Mouse (Mus musculus) heart, embryonic 15.5 days (tissue): ENCODE measurements around the gene Dydc2. TPM values are rescaled to one million over a fixed set of nuclear protein-coding genes. Genes with fewer than 3 reads are reported as not detected.
A peak's percentile ranks its signal among the peaks of the same experiment; 100 is the strongest.

Experiments used
- ATAC-seq: fragments of 200-750 bp; cut with Nextera tagmentation; replicated peaks from 2 replicates; pipeline ENCODE4 v1.8.0; 2017; ENCODE audit warnings: low read depth, moderate TSS enrichment; ENCODE audit not compliant: insufficient number of reproducible peaks, insufficient read depth, low FRiP score
- H3K27ac ChIP-seq: fragments of 300-500 bp; sonication (generic); 2 replicates; pipeline ENCODE4 v1.5.1; 2015; ENCODE audit warnings: mild to moderate bottlenecking, inconsistent platforms
- H3K27me3 ChIP-seq: fragments of 300-500 bp; sonication (generic); 2 replicates; pipeline ENCODE4 v1.6.1; 2015; ENCODE audit warnings: inconsistent platforms
- H3K36me3 ChIP-seq: fragments of 300-500 bp; sonication (generic); 2 replicates; pipeline ENCODE4 v1.6.1; 2015; ENCODE audit warnings: mild to moderate bottlenecking, inconsistent platforms
- H3K4me1 ChIP-seq: fragments of 300-500 bp; sonication (generic); replicated peaks from 2 replicates; pipeline ENCODE4 v1.6.1; 2015; ENCODE audit warnings: inconsistent platforms
- H3K4me2 ChIP-seq: fragments of 300-500 bp; sonication (generic); 2 replicates; pipeline ENCODE4 v1.6.1; 2015; ENCODE audit warnings: inconsistent platforms, mild to moderate bottlenecking, moderate library complexity
- H3K4me3 ChIP-seq: fragments of 300-500 bp; sonication (generic); 2 replicates; pipeline ENCODE4 v1.5.1; 2015; ENCODE audit warnings: mild to moderate bottlenecking, inconsistent platforms
- H3K9ac ChIP-seq: fragments of 300-500 bp; sonication (generic); 2 replicates; pipeline ENCODE4 v1.6.1; 2015; ENCODE audit warnings: mild to moderate bottlenecking, inconsistent platforms
- H3K9me3 ChIP-seq: fragments of 300-500 bp; sonication (generic); replicated peaks from 2 replicates; pipeline ENCODE4 v1.6.1; 2016; ENCODE audit warnings: inconsistent platforms
- WGBS: fragments of 180-500 bp; shearing (Covaris S2); methylation state at CpG from one replicate; pipeline ENCODE4 v1.1.7; 2015; ENCODE audit warnings: mixed read lengths; 5-methylcytosine and 5-hydroxymethylcytosine counted together
- polyA plus RNA-seq: library from polyadenylated mRNA; unstranded; fragments of >200 nt; fragmentation: Nextera tagmentation; extraction: Ambion mirVana; gene quantifications from 2 replicates; pipeline ENCODE4 v1.2.1, GENCODE M21; 2015

Gene Dydc2
- not detected in 2 replicates for polyA plus RNA-seq

GRCm38 (mm10) chr14:41069108-41069507, at the start of gene Dydc2:
TSS of gene Dydc2 (minus strand) at chr14:41069208.
- ATAC-seq = no peak
- Histone ChIP-seq H3K4me1 (peaks cover 14% of the 10 kb centered on the region; the same call in 1 of the 2 replicates), H3K9ac (no peak within 1 kb of the TSS), H3K36me3 (no peaks in the 10 kb centered on the region), H3K27me3 (no peaks in the 10 kb centered on the region), H3K27ac (no peak within 1 kb of the TSS), H3K9me3 (no peaks in the 10 kb centered on the region), H3K4me3 (no peak within 1 kb of the TSS), H3K4me2 (no peak within 1 kb of the TSS)

GRCm38 (mm10) chr14:41116271-41116670, 47.3 kb upstream of the Dydc2 start:
- H3K36me3 ChIP-seq = no peaks in the 10 kb centered on the region
- 67% methylated on average over 3 of the region's 3 CpGs for WGBS
- no peak overlapping the region for H3K9ac ChIP-seq
- no peaks in the 10 kb centered on the region for H3K9me3 ChIP-seq
- H3K4me1 ChIP-seq = peaks cover 10% of the 10 kb centered on the region
- ATAC-seq = no peak
- no peak overlapping the region for H3K27ac ChIP-seq
- no peak overlapping the region for H3K4me2 ChIP-seq
- no peak overlapping the region for H3K4me3 ChIP-seq
- no peaks in the 10 kb centered on the region for H3K27me3 ChIP-seq

GRCm38 (mm10) chr14:41112944-41113343, 43.9 kb upstream of the Dydc2 start:
- Histone ChIP-seq H3K9ac (no peak overlapping the region), H3K27ac (no peak overlapping the region)
- WGBS = 75% methylated on average over 4 of the region's 4 CpGs

GRCm38 (mm10) chr14:41111031-41111668, 42.1 kb upstream of the Dydc2 start:
- Histone ChIP-seq H3K27me3 (no peaks in the 10 kb centered on the region), H3K27ac (no peak overlapping the region), H3K4me2 (no peak overlapping the region), H3K36me3 (no peaks in the 10 kb centered on the region), H3K4me3 (no peak overlapping the region), H3K9ac (no peak overlapping the region), H3K9me3 (no peaks in the 10 kb centered on the region), H3K4me1 (no peaks in the 10 kb centered on the region)
- WGBS = 76% methylated on average over 7 of the region's 7 CpGs
- ATAC-seq = no peak

More at GRCm38 (mm10) chr14:41112944-41113343, 43.9 kb upstream of the Dydc2 start:
- Histone ChIP-seq H3K4me2 (no peak overlapping the region), H3K27me3 (no peaks in the 10 kb centered on the region), H3K4me1 (peaks cover 5% of the 10 kb centered on the region), H3K4me3 (no peak overlapping the region), H3K36me3 (no peaks in the 10 kb centered on the region), H3K9me3 (no peaks in the 10 kb centered on the region)
- ATAC-seq = no peak

GRCm38 (mm10) chr14:41104853-41105444, 35.9 kb upstream of the Dydc2 start, which contains the start of gene Mat1a:
TSS of gene Mat1a (plus strand) at chr14:41105035.
- WGBS = 49% methylated on average over 10 of the region's 10 CpGs

GRCm38 (mm10) chr14:41102269-41102668, 33.3 kb upstream of the Dydc2 start:
- Histone ChIP-seq H3K4me3 (no peak overlapping the region), H3K4me2 (no peak overlapping the region), H3K9me3 (no peaks in the 10 kb centered on the region), H3K4me1 (no peaks in the 10 kb centered on the region), H3K36me3 (no peaks in the 10 kb centered on the region), H3K27ac (no peak overlapping the region), H3K27me3 (no peaks in the 10 kb centered on the region), H3K9ac (no peak overlapping the region)
- 63% methylated on average over 2 of the region's 2 CpGs for WGBS
- no peak for ATAC-seq

More at GRCm38 (mm10) chr14:41104853-41105444, 35.9 kb upstream of the Dydc2 start, which contains the start of gene Mat1a:
- peak within 1 kb of the TSS; percentile 32 for H3K4me3 ChIP-seq
- no peaks in the 10 kb centered on the region for H3K4me1 ChIP-seq
- H3K9me3 ChIP-seq = no peaks in the 10 kb centered on the region
- no peak within 1 kb of the TSS for H3K27ac ChIP-seq
- H3K36me3 ChIP-seq = no peaks in the 10 kb centered on the region
- peak within 1 kb of the TSS; percentile 56 for H3K4me2 ChIP-seq
- no peak within 1 kb of the TSS for H3K9ac ChIP-seq
- H3K27me3 ChIP-seq = no peaks in the 10 kb centered on the region
- no peak for ATAC-seq

GRCm38 (mm10) chr14:41101242-41101641, 32.2 kb upstream of the Dydc2 start:
- Histone ChIP-seq H3K27me3 (no peaks in the 10 kb centered on the region), H3K27ac (no peak overlapping the region), H3K4me2 (no peak overlapping the region), H3K36me3 (no peaks in the 10 kb centered on the region), H3K4me1 (no peaks in the 10 kb centered on the region), H3K9me3 (no peaks in the 10 kb centered on the region), H3K9ac (no peak overlapping the region), H3K4me3 (no peak overlapping the region)
- no peak for ATAC-seq
- WGBS = 79% methylated on average over 5 of the region's 5 CpGs

- no peak for ATAC-seq
- no peak overlapping the region for H3K4me3 ChIP-seq
- H3K4me1 ChIP-seq = no peaks in the 10 kb centered on the region
- no peak overlapping the region for H3K9ac ChIP-seq
- H3K27ac ChIP-seq = no peak overlapping the region
- WGBS = 80% methylated on average over 3 of the region's 3 CpGs
- H3K9me3 ChIP-seq = no peaks in the 10 kb centered on the region
- H3K36me3 ChIP-seq = no peaks in the 10 kb centered on the region
- no peak overlapping the region for H3K4me2 ChIP-seq
- H3K27me3 ChIP-seq = no peaks in the 10 kb centered on the region
These were observed 31.7 kb upstream of the Dydc2 start for GRCm38 (mm10) chr14:41100712-41101111.

GRCm38 (mm10) chr14:41098726-41099125, 29.7 kb upstream of the Dydc2 start:
- WGBS = 78% methylated on average over 1 of the region's 1 CpGs
- Histone ChIP-seq H3K4me1 (no peaks in the 10 kb centered on the region), H3K9me3 (no peaks in the 10 kb centered on the region), H3K27ac (no peak overlapping the region), H3K27me3 (0 out of 2 replicates have a peak, but pooled peaks cover 3% of the 10 kb centered on the region), H3K4me2 (no peak overlapping the region), H3K4me3 (no peak overlapping the region), H3K36me3 (no peaks in the 10 kb centered on the region), H3K9ac (no peak overlapping the region)
- no peak for ATAC-seq

- H3K9ac ChIP-seq = no peak overlapping the region
These were observed 27.4 kb upstream of the Dydc2 start for GRCm38 (mm10) chr14:41096296-41096860.

GRCm38 (mm10) chr14:41094114-41094513, 25.1 kb upstream of the Dydc2 start:
- Histone ChIP-seq H3K27ac (no peak overlapping the region), H3K36me3 (no peaks in the 10 kb centered on the region), H3K4me3 (no peak overlapping the region), H3K9ac (no peak overlapping the region), H3K4me2 (no peak overlapping the region), H3K9me3 (no peaks in the 10 kb centered on the region), H3K4me1 (no peaks in the 10 kb centered on the region), H3K27me3 (0 out of 2 replicates have a peak, but pooled peaks cover 3% of the 10 kb centered on the region)
- WGBS = 30% methylated on average over 1 of the region's 1 CpGs
- no peak for ATAC-seq

More at GRCm38 (mm10) chr14:41096296-41096860, 27.4 kb upstream of the Dydc2 start:
- Histone ChIP-seq H3K4me1 (no peaks in the 10 kb centered on the region), H3K4me2 (no peak overlapping the region), H3K9me3 (no peaks in the 10 kb centered on the region), H3K27ac (no peak overlapping the region), H3K4me3 (no peak overlapping the region), H3K27me3 (0 out of 2 replicates have a peak, but pooled peaks cover 3% of the 10 kb centered on the region), H3K36me3 (no peaks in the 10 kb centered on the region)
- whole genome bisulfite sequencing = 82% methylated on average over 3 of the region's 3 CpGs
- ATAC-seq = no peak
